Mouse (Mus musculus): Measurements from ENCODE around the gene Ly6g6c. TPM values are rescaled to one million over a fixed set of nuclear protein-coding genes. Genes with fewer than 3 reads are reported as not detected.

The Ly6g6c gene
- total RNA-seq, 2 experiments from 2014 or later = not detected

GRCm38 (mm10) chr17:35077285-35077684 lies 12.1 kb downstream of the Ly6g6c start:
- no peak for DNase-seq (ENCODE audit: low spot score in 2 of 2)
- intact Hi-C loops (cut with DNase I) = no loop called here

GRCm38 (mm10) chr17:35077786-35078233 lies 12.6 kb downstream of the Ly6g6c start, which contains the start of gene Ly6g6d:
Gene Ly6g6d (minus strand): TSS chr17:35078065.
- intact Hi-C loops (cut with DNase I) = no loop called here
- DNase-seq (ENCODE audit: low spot score in 2 of 2) = no peak

- intact Hi-C loops (cut with DNase I) = no loop called here
- DNase-seq (ENCODE audit: low spot score in 2 of 2) = no peak
Measured at GRCm38 (mm10) chr17:35079778-35080177, 14.6 kb downstream of the Ly6g6c start.

GRCm38 (mm10) chr17:35080248-35080647 lies 15.1 kb downstream of the Ly6g6c start:
- DNase-seq (ENCODE audit: low spot score in 2 of 2) = no peak
- intact Hi-C loops (cut with DNase I) = no loop called here

- intact Hi-C loops (cut with DNase I) = no loop called here
- DNase-seq (ENCODE audit: low spot score in 2 of 2) = no peak
Measured at GRCm38 (mm10) chr17:35080710-35081109, 15.5 kb downstream of the Ly6g6c start.

- intact Hi-C loops (cut with DNase I) = no loop called here
Measured at GRCm38 (mm10) chr17:35082841-35083576, 17.8 kb downstream of the Ly6g6c start.

GRCm38 (mm10) chr17:35083929-35084497 lies 18.8 kb downstream of the Ly6g6c start:
- intact Hi-C loops (cut with DNase I) = no loop called here
- DNase-seq (ENCODE audit: low spot score in 2 of 2) = no peak

More at GRCm38 (mm10) chr17:35082841-35083576, 17.8 kb downstream of the Ly6g6c start:
- DNase-seq (ENCODE audit: low spot score in 2 of 2) = no peak

GRCm38 (mm10) chr17:35085208-35085865 lies 20.1 kb downstream of the Ly6g6c start, which contains the start of gene Ly6g6f:
Gene Ly6g6f (minus strand): TSS chr17:35085610.
- intact Hi-C loops (cut with DNase I) = no loop called here
- DNase-seq (ENCODE audit: low spot score in 2 of 2) = no peak

- DNase-seq (ENCODE audit: low spot score in 2 of 2) = no peak
- intact Hi-C loops (cut with DNase I) = no loop called here
Measured at GRCm38 (mm10) chr17:35088151-35088550, 23.0 kb downstream of the Ly6g6c start.

GRCm38 (mm10) chr17:35088825-35089644 lies 23.8 kb downstream of the Ly6g6c start, which contains the start of gene Abhd16a:
Gene Abhd16a (plus strand): TSS chr17:35089263.
- intact Hi-C loops (cut with DNase I) = no loop called here
- DNase-seq (ENCODE audit: low spot score in 2 of 2) = peak; percentile 97 to 98

- no peak for DNase-seq (ENCODE audit: low spot score in 2 of 2)
- intact Hi-C loops (cut with DNase I) = no loop called here
Measured at GRCm38 (mm10) chr17:35090166-35090932, 25.2 kb downstream of the Ly6g6c start.

GRCm38 (mm10) chr17:35092403-35093198 lies 27.4 kb downstream of the Ly6g6c start:
- intact Hi-C loops (cut with DNase I) = no loop called here
- no peak for DNase-seq (ENCODE audit: low spot score in 2 of 2)

- DNase-seq (ENCODE audit: low spot score in 2 of 2) = peak in 1 of 2 experiments; percentile 63
- intact Hi-C loops (cut with DNase I) = no loop called here
Measured at GRCm38 (mm10) chr17:35094475-35095365, 29.5 kb downstream of the Ly6g6c start.

- DNase-seq (ENCODE audit: low spot score in 2 of 2) = no peak
- intact Hi-C loops (cut with DNase I) = no loop called here
Measured at GRCm38 (mm10) chr17:35096597-35096996, 31.4 kb downstream of the Ly6g6c start.

GRCm38 (mm10) chr17:35097164-35097655 lies 32.0 kb downstream of the Ly6g6c start:
- DNase-seq (ENCODE audit: low spot score in 2 of 2) = peak; percentile 41 to 82
- intact Hi-C loops (cut with DNase I) = no loop called here

GRCm38 (mm10) chr17:35100196-35100765 lies 35.1 kb downstream of the Ly6g6c start:
- no peak for DNase-seq (ENCODE audit: low spot score in 2 of 2)
- intact Hi-C loops (cut with DNase I) = no loop called here

GRCm38 (mm10) chr17:35101161-35101560 lies 36.0 kb downstream of the Ly6g6c start:
- intact Hi-C loops (cut with DNase I) = no loop called here
- no peak for DNase-seq (ENCODE audit: low spot score in 2 of 2)

Measured in left cerebral cortex, postnatal 25 days (tissue).